Mouse (Mus musculus) heart, embryonic 13.5 days (tissue): Measurements from ENCODE around the gene Mrps27. TPM values are rescaled to one million over a fixed set of nuclear protein-coding genes. Genes with fewer than 3 reads are reported as not detected.

Experiments used
- ATAC-seq: fragments of 200-750 bp; cut with Nextera tagmentation; 2 replicates; pipeline ENCODE4 v1.8.0; 2017; ENCODE audit warnings: moderate TSS enrichment; ENCODE audit not compliant: insufficient number of reproducible peaks, low FRiP score, low TSS enrichment; ENCODE audit errors: extremely low read depth
- H3K27ac ChIP-seq: fragments of 300-500 bp; sonication (generic); replicated peaks from 2 replicates; pipeline ENCODE4 v1.5.1; 2015; ENCODE audit warnings: moderate library complexity, mild to moderate bottlenecking, inconsistent platforms
- H3K27me3 ChIP-seq: fragments of 300-500 bp; sonication (generic); replicated peaks from 2 replicates; pipeline ENCODE4 v1.6.1; 2015; ENCODE audit warnings: mild to moderate bottlenecking, inconsistent platforms
- H3K36me3 ChIP-seq: fragments of 300-500 bp; sonication (generic); 2 replicates; pipeline ENCODE4 v1.6.1; 2015; ENCODE audit warnings: mild to moderate bottlenecking, inconsistent platforms
- H3K4me1 ChIP-seq: fragments of 300-500 bp; sonication (generic); 2 replicates; pipeline ENCODE4 v1.6.1; 2015; ENCODE audit warnings: inconsistent platforms
- H3K4me2 ChIP-seq: fragments of 300-500 bp; sonication (generic); 2 replicates; pipeline ENCODE4 v1.6.1; 2015; ENCODE audit warnings: inconsistent platforms, mild to moderate bottlenecking, moderate library complexity
- H3K4me3 ChIP-seq: fragments of 300-500 bp; sonication (generic); 2 replicates; pipeline ENCODE4 v1.5.1; 2015; ENCODE audit warnings: moderate library complexity, mild to moderate bottlenecking, inconsistent platforms
- H3K9ac ChIP-seq: fragments of 300-500 bp; sonication (generic); 2 replicates; pipeline ENCODE4 v1.6.1; 2015; ENCODE audit warnings: inconsistent platforms, mild to moderate bottlenecking, moderate library complexity
- H3K9me3 ChIP-seq: fragments of 300-500 bp; sonication (generic); 2 replicates; pipeline ENCODE4 v1.6.1; 2016; ENCODE audit warnings: inconsistent platforms
- WGBS: fragments of 180-500 bp; shearing (Covaris S2); methylation state at CpG from one replicate; pipeline ENCODE4 v1.1.7; 2015; ENCODE audit warnings: mixed read lengths; 5-methylcytosine and 5-hydroxymethylcytosine counted together
- polyA plus RNA-seq: library from polyadenylated mRNA; unstranded; fragments of >200 nt; fragmentation: Nextera tagmentation; extraction: Ambion mirVana; gene quantifications from 2 replicates; pipeline ENCODE4 v1.2.1, GENCODE M21; 2015

Gene Mrps27
- polyA plus RNA-seq, 1 experiment from 2014 or later = 69.5 TPM

DNA sequence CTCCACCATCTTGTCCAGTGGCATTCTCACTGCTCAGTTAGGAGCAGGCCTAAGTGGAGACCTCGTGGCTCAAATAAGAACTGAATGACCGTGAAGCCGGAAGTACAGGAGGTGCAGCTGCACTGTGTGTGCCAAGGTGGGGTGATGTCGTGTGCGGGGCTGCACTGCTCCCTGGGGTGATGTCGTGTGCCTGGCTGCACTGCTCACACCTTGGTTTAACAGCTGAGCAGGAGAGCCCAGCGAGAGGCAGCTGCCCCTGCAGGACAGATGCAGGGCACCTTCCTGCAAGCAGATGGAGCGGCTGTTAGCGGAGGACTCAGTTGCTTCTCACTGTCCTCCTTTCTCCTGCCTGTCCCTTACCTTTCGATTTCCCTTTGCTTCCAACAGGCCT is 69.8 kb downstream of the Mrps27 start:
- no peak overlapping the region for H3K9ac ChIP-seq
- H3K27me3 ChIP-seq = no peaks in the 10 kb centered on the region
- H3K9me3 ChIP-seq = no peaks in the 10 kb centered on the region
- H3K27ac ChIP-seq = peak overlapping the region; percentile 31
- no peak overlapping the region for H3K4me3 ChIP-seq
- peaks cover 57% of the 10 kb centered on the region for H3K4me1 ChIP-seq
- H3K36me3 ChIP-seq = peaks cover 72% of the 10 kb centered on the region
- H3K4me2 ChIP-seq = no peak overlapping the region
- WGBS = 63% methylated on average over 10 of the region's 10 CpGs
- ATAC-seq = no peak

DNA sequence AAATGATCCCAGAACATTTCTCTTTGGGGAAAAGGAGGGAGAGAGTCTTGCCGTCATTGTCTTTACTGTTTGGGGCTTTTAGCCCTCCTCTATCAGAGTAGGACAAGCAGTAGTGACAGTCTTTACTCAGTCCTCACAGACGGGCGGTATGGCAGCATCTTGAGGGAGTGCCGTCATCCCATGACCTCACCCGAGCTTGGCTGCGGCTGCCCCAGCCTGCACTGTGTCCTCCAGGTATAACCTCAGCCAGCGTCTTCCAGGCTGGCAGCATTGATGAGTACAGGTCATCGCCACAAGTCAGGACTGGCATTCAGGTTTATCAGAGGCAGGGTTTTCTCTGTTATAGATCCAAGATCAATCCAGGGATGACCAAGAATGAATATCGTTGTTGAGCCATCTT is 72.0 kb downstream of the Mrps27 start:
- Histone ChIP-seq H3K9ac (no peak overlapping the region), H3K27ac (no peak overlapping the region), H3K4me1 (peaks cover 61% of the 10 kb centered on the region), H3K4me3 (no peak overlapping the region), H3K27me3 (no peaks in the 10 kb centered on the region), H3K9me3 (no peaks in the 10 kb centered on the region), H3K4me2 (no peak overlapping the region), H3K36me3 (peaks cover 58% of the 10 kb centered on the region)
- ATAC-seq = no peak
- 65% methylated on average over 9 of the region's 9 CpGs for WGBS

DNA sequence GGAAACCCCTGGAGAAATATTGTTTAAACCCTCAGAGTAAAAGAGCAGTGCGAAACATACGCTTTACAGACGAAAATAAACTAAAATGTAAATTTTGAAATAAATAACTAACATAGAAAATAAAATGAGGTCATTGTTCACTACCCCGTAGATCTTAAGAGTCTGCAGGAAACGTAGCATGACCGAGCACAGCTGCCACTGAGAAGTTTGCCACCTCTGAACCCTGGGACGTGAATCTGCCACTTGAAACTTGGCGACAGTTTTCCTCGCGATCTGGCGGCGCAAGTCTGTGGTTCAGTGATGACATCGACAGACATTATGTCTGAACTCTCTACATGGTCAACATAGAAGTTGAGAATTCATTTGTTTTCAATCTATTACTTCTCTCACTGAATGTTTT is 79.0 kb downstream of the Mrps27 start:
- Histone ChIP-seq H3K4me3 (no peak overlapping the region), H3K9me3 (no peaks in the 10 kb centered on the region), H3K27ac (no peak overlapping the region), H3K4me2 (no peak overlapping the region), H3K36me3 (peaks cover 71% of the 10 kb centered on the region), H3K4me1 (peaks cover 13% of the 10 kb centered on the region), H3K27me3 (no peaks in the 10 kb centered on the region), H3K9ac (no peak overlapping the region)
- ATAC-seq = no peak
- 73% methylated on average over 13 of the region's 13 CpGs for WGBS

DNA sequence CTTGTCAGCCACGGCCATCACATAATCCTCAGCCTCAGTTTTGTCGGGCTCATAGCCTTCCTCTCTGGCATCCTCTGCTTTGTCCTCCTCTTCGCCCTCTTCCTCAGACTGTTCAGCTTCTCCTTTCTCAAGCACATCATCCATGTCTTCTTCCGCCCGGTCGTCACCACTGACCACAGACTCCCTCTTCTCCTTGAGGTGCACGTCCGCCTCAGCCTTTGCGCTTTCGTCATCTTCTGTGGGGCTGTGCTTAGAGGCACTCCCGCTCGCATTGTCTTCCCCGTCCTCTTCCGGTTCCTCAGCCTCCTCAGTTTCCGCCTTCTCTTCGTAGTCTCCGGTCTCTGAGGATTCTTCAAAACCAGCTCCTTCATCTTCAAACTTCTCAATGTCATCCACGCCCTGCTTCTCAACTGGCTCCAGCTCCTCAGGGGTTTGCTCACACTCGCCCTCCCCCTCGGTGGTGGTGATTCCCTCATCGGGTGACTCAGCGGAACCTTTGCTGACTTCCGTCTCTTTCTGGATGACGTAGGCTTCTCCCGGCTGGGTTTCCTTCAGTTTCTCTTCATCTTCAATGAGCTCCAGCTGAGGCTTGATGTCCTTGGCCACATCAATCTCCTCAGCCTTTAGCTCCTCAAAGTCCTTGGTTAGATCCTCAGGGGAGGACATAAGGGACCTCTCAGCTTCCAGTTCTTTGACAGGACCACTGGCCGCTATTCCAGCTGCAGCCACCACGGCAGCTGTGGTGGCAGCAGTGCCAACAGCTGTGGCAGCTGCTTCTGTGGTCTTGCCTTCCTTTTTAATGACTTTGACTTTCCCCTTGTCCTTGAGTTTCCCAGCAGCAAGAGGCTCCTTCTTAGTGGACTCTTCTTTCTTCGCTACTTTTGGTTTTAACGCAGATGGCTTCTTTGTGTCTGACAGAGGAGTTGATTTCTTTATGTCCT is 88.8 kb downstream of the Mrps27 start:
- no peak overlapping the region for H3K27ac ChIP-seq
- peaks cover 99% of the 10 kb centered on the region for H3K36me3 ChIP-seq
- H3K4me2 ChIP-seq = no peak overlapping the region
- H3K9ac ChIP-seq = no peak overlapping the region
- WGBS = 87% methylated on average over 29 of the region's 29 CpGs
- H3K4me1 ChIP-seq = peaks cover 6% of the 10 kb centered on the region; the same call in 1 of the 2 replicates
- H3K27me3 ChIP-seq = no peaks in the 10 kb centered on the region
- H3K9me3 ChIP-seq = no peaks in the 10 kb centered on the region
- ATAC-seq = no peak
- no peak overlapping the region for H3K4me3 ChIP-seq

DNA sequence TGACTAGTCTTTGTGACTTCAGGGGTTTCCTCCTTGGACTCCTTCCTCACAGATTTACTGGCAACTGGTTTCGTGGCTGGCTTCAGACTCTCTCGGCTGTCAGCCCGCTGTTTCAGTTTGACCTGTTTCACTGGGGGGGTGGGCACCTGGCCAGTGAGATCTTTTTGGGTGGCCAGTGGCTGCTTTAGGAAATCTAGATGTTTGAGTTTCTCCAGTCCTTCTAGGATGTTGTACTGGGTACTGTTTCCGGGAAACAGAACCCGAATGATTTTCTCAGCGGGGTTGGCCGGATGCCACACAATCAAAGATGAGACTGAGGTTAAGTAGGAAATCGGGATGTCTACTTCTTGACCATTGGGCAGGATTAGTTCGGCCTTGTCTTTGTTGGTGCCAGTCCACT is 89.9 kb downstream of the Mrps27 start:
- Histone ChIP-seq H3K9ac (no peak overlapping the region), H3K27ac (no peak overlapping the region), H3K9me3 (no peaks in the 10 kb centered on the region), H3K36me3 (peaks cover 95% of the 10 kb centered on the region), H3K4me1 (peaks cover 7% of the 10 kb centered on the region; the same call in 1 of the 2 replicates), H3K27me3 (no peaks in the 10 kb centered on the region), H3K4me2 (no peak overlapping the region), H3K4me3 (no peak overlapping the region)
- 82% methylated on average over 9 of the region's 9 CpGs for WGBS
- ATAC-seq = no peak

DNA sequence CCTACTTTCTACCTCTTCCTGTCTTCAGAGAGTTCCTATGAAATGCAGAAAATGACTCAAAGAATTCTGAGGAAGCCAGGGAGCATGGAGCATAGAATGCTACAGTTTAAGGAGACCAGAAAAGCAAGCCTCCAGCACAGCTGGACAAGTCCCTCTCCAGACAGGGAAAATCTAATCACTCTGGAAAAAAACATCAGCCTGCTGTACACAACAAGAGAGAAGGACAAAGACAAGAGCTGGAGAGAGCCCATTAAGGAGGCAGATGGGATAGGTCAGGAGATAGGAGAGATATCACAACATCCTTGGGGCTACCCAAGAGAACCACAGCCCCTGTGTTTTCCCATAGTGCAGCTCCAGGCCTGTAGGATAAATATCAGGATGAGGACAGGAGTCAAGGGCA is 92.5 kb downstream of the Mrps27 start:
- H3K27me3 ChIP-seq = no peaks in the 10 kb centered on the region
- peaks cover 7% of the 10 kb centered on the region; the same call in 1 of the 2 replicates for H3K4me1 ChIP-seq
- H3K9me3 ChIP-seq = no peaks in the 10 kb centered on the region
- no peak overlapping the region for H3K4me3 ChIP-seq
- H3K9ac ChIP-seq = no peak overlapping the region
- ATAC-seq = no peak
- no peak overlapping the region for H3K4me2 ChIP-seq
- no peak overlapping the region for H3K27ac ChIP-seq
- H3K36me3 ChIP-seq = peaks cover 91% of the 10 kb centered on the region

DNA sequence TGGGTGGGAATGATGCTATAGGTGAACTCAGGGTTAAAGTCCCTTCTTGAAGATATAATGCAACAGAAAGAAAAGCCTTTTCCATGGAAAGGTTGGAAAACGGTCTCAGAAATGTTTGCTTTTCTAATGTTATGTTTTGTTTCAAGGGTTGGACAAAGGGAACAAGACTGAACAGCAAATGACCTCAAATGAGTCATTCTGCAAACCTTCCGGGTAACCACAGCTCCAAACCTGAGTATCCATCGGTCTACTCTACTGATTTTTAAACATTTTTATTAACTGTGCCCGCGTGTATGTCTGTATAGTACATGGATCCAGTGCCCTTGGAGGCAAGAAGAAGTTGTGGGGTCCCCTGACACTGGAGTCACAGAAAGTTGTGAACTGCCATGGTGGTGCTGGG is 94.8 kb downstream of the Mrps27 start:
- H3K4me3 ChIP-seq = no peak overlapping the region
- no peaks in the 10 kb centered on the region for H3K9me3 ChIP-seq
- peaks cover 76% of the 10 kb centered on the region for H3K36me3 ChIP-seq
- ATAC-seq = no peak
- no peak overlapping the region for H3K4me2 ChIP-seq
- H3K9ac ChIP-seq = no peak overlapping the region
- H3K27me3 ChIP-seq = no peaks in the 10 kb centered on the region
- WGBS = 84% methylated on average over 5 of the region's 5 CpGs
- H3K4me1 ChIP-seq = peaks cover 9% of the 10 kb centered on the region; the same call in 1 of the 2 replicates
- no peak overlapping the region for H3K27ac ChIP-seq

DNA sequence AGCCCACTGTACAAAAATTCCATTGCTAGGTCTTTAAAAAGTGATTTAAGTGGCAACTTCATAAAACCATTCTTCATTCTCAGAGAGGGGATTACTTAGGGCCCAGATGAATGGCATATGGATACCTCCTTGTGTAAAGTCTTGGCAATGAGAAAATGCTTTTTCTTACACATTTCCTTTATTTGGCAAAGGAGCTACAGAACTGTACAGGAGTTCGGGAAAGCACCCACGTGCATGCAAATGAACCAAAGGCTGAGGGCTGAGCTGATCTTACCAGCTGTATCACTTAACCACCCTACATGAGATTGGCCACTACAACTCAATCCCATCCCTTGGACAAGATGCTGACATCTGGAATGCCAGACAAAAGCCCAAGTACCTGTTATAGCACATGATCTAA is 95.6 kb downstream of the Mrps27 start:
- WGBS = 92% methylated on average over 2 of the region's 2 CpGs
- no peak overlapping the region for H3K4me2 ChIP-seq
- H3K4me3 ChIP-seq = no peak overlapping the region
- H3K9ac ChIP-seq = no peak overlapping the region
- no peak overlapping the region for H3K27ac ChIP-seq
- H3K9me3 ChIP-seq = no peaks in the 10 kb centered on the region
- H3K27me3 ChIP-seq = no peaks in the 10 kb centered on the region
- no peak for ATAC-seq
- peaks cover 68% of the 10 kb centered on the region for H3K36me3 ChIP-seq
- peaks cover 18% of the 10 kb centered on the region for H3K4me1 ChIP-seq

DNA sequence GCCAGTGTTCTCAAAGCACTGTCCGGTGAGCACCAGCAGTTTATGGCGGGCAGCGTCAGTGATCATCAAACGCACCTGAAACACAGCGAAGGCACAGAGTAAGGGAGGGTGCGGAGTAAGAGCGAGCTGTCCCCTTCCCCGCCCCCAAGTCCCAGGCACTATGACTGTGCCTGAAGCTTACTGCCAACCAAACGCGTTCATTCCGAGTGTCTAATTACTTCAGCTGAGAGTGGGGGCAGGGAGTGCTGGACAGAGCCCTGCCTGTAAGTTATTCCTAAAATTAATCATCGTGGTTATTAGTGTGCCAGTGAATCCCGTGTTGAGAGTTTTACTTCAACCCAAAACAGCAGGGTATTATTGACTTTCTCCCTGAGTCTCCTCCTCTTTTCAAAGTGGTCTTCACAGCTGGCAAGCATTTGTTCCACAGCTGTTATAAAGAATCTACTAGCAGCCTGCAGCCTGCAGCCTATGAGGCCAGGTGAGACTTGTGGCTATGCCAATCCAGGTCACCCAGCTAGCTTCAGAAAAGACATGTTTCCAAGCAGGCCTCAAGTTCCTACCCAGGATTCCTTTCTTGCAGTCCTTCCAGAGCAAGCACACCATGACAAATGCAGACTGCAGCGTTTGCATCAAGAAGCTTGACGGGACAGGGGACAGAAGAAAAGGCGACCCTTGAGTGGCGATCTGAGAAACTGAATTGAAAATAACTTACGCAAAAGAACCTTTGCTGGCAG is 97.3 kb downstream of the Mrps27 start:
- WGBS = 72% methylated on average over 18 of the region's 18 CpGs
- Histone ChIP-seq H3K4me1 (peaks cover 30% of the 10 kb centered on the region), H3K27me3 (no peaks in the 10 kb centered on the region), H3K4me3 (no peak overlapping the region), H3K4me2 (no peak overlapping the region), H3K9ac (no peak overlapping the region), H3K9me3 (no peaks in the 10 kb centered on the region), H3K27ac (no peak overlapping the region), H3K36me3 (peaks cover 51% of the 10 kb centered on the region)
- ATAC-seq = no peak

DNA sequence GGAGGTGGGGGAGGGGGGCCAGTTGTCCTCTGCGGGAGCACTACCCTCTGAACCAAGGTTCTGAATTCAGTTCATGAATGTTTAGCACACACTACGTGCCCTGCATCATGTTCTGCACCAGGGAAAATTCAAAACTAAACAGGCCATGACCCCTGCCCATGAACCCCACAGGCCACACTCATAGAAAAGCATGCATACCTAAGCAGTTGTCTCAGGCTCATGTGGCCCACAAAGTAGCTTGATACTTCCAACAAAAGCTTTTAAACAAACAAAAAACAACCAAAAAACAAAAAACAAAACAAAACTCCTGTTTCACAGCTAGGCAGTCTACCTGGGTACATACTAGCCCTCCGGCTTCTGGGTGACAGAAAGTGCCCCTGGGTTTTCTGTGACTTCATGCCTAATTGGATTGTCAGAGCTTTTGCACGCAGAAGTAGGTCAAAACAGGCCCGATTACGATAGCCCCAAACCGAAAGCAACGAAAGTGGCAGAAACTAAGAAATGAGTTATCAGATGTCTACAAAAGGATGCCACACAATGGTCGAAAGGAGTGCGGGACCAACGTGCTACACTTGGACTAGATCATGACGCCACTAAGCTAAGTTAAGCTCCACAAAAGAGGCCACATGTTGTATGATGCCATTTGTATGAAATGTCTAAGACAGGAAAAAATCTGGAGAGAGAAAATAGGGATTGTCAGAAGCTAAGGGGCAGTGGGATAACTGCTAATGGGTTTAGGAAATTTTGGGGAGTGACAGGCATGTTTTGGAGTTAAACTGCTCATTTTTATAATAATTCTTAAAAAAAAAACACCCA is 98.1 kb downstream of the Mrps27 start:
- H3K4me1 ChIP-seq = peaks cover 38% of the 10 kb centered on the region
- H3K27me3 ChIP-seq = no peaks in the 10 kb centered on the region
- WGBS = 85% methylated on average over 12 of the region's 12 CpGs
- ATAC-seq = no peak
- peaks cover 44% of the 10 kb centered on the region for H3K36me3 ChIP-seq
- H3K9ac ChIP-seq = no peak overlapping the region
- no peaks in the 10 kb centered on the region for H3K9me3 ChIP-seq
- no peak overlapping the region for H3K4me3 ChIP-seq
- no peak overlapping the region for H3K4me2 ChIP-seq
- H3K27ac ChIP-seq = no peak overlapping the region
